Mouse (Mus musculus) intestine, postnatal 0 days (tissue): ENCODE data around the gene Gas2l2. TPM values are rescaled to one million over a fixed set of nuclear protein-coding genes. Genes with fewer than 3 reads are reported as not detected.

ENCODE experiments used
- ATAC-seq: fragments of 200-750 bp; cut with Nextera tagmentation; 2 replicates; pipeline ENCODE4 v1.8.0; 2017; ENCODE audit warnings: mild to moderate bottlenecking, moderate TSS enrichment, moderate library complexity
- H3K27ac ChIP-seq: fragments of 300-500 bp; sonication (generic); 2 replicates; pipeline ENCODE4 v1.5.1; 2014; ENCODE audit warnings: mild to moderate bottlenecking, low read depth, low read length, moderate library complexity
- H3K27me3 ChIP-seq: fragments of 300-500 bp; sonication (generic); replicated peaks from 2 replicates; pipeline ENCODE4 v1.6.1; 2014; ENCODE audit warnings: low read length, mixed read lengths; ENCODE audit not compliant: control insufficient read depth, insufficient read depth
- H3K36me3 ChIP-seq: fragments of 300-500 bp; sonication (generic); 2 replicates; pipeline ENCODE4 v1.6.1; 2014; ENCODE audit warnings: mild to moderate bottlenecking, moderate library complexity; ENCODE audit not compliant: control insufficient read depth, insufficient read depth
- H3K4me1 ChIP-seq: fragments of 300-500 bp; sonication (generic); replicated peaks from 2 replicates; pipeline ENCODE4 v1.6.1; 2014; ENCODE audit warnings: antibody characterized with exemption, low read length, mixed read lengths; ENCODE audit not compliant: control insufficient read depth, insufficient read depth
- H3K4me2 ChIP-seq: fragments of 300-500 bp; sonication (generic); replicated peaks from 2 replicates; pipeline ENCODE4 v1.6.1; 2014; ENCODE audit warnings: low read depth, mild to moderate bottlenecking, moderate library complexity
- H3K4me3 ChIP-seq: fragments of 300-500 bp; sonication (generic); 2 replicates; pipeline ENCODE4 v1.5.1; 2014; ENCODE audit warnings: low read depth, low read length
- H3K9ac ChIP-seq: fragments of 300-500 bp; sonication (generic); 2 replicates; pipeline ENCODE4 v1.6.1; 2014; ENCODE audit warnings: mild to moderate bottlenecking, low read depth, low read length
- H3K9me3 ChIP-seq: fragments of 300-500 bp; sonication (generic); 2 replicates; pipeline ENCODE4 v1.6.1; 2016; ENCODE audit warnings: mixed run types; ENCODE audit not compliant: control insufficient read depth
- CTCF ChIP-seq: sonication (generic); IDR thresholded peaks from 2 replicates; pipeline ENCODE4 v1.5.1; 2016; ENCODE audit warnings: low read depth, mild to moderate bottlenecking, control low read depth, antibody characterized with exemption, moderate library complexity
- WGBS: fragments of 180-500 bp; shearing (Covaris S2); extraction: QIAGEN DNeasy Blood & Tissue Kit; methylation state at CpG from one replicate; pipeline ENCODE4 v1.1.7; 2014; 5-methylcytosine and 5-hydroxymethylcytosine counted together
- polyA plus RNA-seq: library from polyadenylated mRNA; unstranded; fragments of >200 nt; fragmentation: Nextera tagmentation; extraction: Ambion mirVana; gene quantifications from 2 replicates; pipeline ENCODE4 v1.2.1, GENCODE M21; 2015

Gene Gas2l2
- polyA plus RNA-seq, 1 experiment from 2014 or later = 0.65 TPM

DNA sequence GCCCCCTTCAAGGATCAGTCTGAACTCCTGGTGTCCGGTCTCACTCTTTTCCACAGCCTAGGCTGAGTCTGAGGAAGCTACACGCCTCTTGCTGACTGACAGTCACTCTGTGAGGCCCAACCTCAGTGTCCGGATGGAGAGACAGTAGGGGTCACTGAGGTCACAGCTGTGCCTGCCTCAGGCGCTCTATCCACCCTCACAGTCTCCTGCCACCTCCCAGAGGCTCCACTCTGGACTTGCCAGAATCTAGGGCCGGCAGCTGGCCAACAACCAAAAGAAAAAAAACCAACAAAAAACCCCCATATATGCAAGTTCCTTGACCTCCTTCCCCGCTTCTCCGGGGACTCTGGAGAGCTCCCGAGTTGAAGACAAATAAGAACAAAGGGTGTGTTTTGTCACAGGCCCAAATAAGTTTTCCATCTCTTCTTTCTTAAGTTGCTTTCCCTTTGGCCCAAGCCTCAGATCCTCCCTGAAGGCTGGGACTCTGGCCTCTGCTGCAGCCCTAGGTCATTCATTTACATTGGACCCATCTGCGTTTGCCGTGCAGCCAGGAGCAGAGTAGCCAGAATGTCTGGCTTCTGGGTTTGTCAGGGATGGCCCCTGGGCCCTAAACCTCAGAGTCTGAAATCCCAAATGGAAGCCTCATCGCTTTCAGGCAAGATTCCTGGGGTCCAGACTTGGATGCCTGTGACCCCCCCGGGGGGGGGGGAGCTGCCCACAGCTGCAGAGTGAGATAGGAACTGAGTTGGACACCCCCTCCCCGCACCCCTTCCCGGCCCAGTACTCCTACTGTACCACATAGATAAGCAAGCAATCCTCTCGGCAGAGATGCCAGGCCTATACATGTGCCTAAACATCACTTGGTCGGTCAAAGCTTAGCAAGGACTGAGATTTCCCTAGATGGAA, 19.0 kb upstream of the Gas2l2 start:
- no peak overlapping the region for H3K4me3 ChIP-seq
- no peaks in the 10 kb centered on the region for H3K9me3 ChIP-seq
- H3K9ac ChIP-seq = no peak overlapping the region
- WGBS = 50% methylated on average over 16 of the region's 16 CpGs
- no peak overlapping the region for H3K4me2 ChIP-seq
- H3K27ac ChIP-seq = no peak overlapping the region
- no peak for ATAC-seq
- no peaks in the 10 kb centered on the region for H3K4me1 ChIP-seq
- TF ChIP-seq CTCF = no peak
- no peaks in the 10 kb centered on the region for H3K36me3 ChIP-seq
- H3K27me3 ChIP-seq = peaks cover 10% of the 10 kb centered on the region

DNA sequence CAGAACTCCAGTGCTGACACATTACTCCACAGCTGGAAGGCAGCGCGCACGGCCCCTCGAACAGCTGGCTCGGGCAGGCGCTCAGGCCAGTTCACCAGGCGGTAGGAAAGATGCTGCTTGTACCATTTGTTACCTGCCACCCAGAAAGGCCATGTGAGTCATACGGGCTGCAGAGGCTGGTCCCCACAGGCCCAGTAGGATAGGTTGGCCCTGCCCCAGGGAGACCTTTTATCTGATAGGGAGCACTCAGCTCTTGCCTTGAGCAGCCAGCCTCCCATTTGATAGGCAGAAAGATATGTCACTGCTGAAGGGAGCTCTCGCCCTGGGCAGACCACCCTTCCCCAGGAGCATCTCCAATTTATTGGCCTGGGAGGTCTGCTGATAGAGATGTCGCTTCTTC, 18.4 kb upstream of the Gas2l2 start:
- H3K9ac ChIP-seq = no peak overlapping the region
- H3K4me1 ChIP-seq = no peaks in the 10 kb centered on the region
- no peak for TF ChIP-seq CTCF
- peaks cover 11% of the 10 kb centered on the region for H3K27me3 ChIP-seq
- no peaks in the 10 kb centered on the region for H3K9me3 ChIP-seq
- WGBS = 84% methylated on average over 10 of the region's 10 CpGs
- no peak for ATAC-seq
- no peak overlapping the region for H3K27ac ChIP-seq
- H3K36me3 ChIP-seq = no peaks in the 10 kb centered on the region
- H3K4me2 ChIP-seq = no peak overlapping the region
- H3K4me3 ChIP-seq = no peak overlapping the region

DNA sequence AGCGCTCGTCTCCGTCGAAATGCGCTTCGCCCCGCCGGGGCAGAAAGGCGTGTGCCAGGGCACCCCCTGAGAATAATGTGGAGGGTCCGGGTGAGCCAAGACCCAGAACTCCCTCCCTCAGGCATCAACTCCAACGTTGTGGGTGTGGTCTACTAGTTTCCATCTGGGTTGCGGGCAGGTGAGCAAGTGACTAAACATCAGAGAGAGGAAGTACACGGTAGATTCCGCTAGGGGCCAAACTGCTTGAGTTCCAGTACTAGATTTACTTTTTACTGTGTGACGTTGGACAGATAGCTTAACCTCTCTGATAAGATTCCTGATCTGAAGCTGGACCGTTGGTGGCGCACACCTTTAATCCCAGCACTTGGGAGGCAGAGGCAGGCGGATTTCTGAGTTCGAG, 15.7 kb upstream of the Gas2l2 start:
- Histone ChIP-seq H3K27me3 (peaks cover 19% of the 10 kb centered on the region), H3K4me1 (no peaks in the 10 kb centered on the region), H3K9me3 (no peaks in the 10 kb centered on the region), H3K36me3 (no peaks in the 10 kb centered on the region), H3K4me2 (peak overlapping the region; percentile 60), H3K27ac (no peak overlapping the region), H3K9ac (no peak overlapping the region), H3K4me3 (peak overlapping the region; percentile 21)
- ATAC-seq = no peak
- 24% methylated on average over 19 of the region's 19 CpGs for WGBS
- TF ChIP-seq CTCF = peak; percentile 40

DNA sequence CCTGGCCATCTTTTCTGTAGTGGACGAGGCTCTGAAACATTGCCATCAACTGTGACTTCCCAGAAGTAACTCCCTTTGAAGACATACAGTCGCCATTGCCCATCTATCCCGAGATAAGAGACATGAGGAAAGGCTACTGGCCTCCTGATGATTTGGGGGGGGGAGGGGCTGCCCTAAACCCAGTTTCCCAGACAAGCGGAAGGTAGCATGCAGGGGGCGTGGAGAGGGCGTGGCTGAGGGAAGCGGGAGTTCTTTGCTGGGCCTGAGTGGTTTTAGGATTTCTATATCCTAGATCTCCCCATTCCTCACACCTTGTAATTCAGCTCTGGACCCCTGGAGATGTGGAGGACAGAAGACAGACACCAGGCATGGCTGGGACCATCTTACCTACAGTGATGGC, 14.6 kb upstream of the Gas2l2 start:
- 15% methylated on average over 7 of the region's 7 CpGs for WGBS
- no peak overlapping the region for H3K4me3 ChIP-seq
- H3K9me3 ChIP-seq = no peaks in the 10 kb centered on the region
- TF ChIP-seq CTCF = no peak
- H3K4me1 ChIP-seq = no peaks in the 10 kb centered on the region
- H3K27ac ChIP-seq = no peak overlapping the region
- no peaks in the 10 kb centered on the region for H3K36me3 ChIP-seq
- ATAC-seq = no peak
- no peak overlapping the region for H3K9ac ChIP-seq
- peaks cover 19% of the 10 kb centered on the region for H3K27me3 ChIP-seq
- H3K4me2 ChIP-seq = no peak overlapping the region

DNA sequence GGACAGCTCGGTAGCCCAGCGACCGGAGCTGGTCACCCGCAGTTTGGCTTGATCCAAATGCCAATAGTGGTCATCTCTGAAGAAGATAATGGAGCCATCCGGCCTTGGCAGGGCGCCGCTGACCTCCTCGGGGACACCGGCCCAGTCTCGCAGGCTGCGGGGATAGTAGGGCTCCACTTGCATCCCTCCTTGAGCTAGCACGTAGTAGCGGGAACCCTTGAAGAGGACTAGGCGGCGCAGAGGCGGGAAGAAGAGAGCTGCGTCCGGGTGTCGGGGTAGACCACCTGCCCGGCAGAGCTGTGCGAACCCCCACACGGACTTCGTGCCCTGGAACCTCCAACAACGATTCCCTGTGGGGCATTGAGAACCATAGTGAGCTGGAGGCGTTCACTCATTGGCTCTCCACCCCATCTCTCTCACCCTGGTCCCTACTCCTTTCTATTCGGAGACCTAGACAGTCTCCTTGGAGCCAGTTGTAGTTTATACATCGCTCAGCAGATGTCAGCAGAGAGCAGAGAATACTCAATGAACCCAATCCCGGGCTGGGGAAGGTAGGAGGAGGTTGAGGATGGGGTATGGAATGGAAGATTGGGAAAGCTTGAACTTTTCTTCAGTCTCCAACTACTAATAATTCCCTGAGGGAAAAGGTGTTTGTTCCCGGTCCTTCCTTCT, 13.5 kb upstream of the Gas2l2 start:
- no peak for ATAC-seq
- no peak overlapping the region for H3K27ac ChIP-seq
- peak overlapping the region; percentile 15; the same call in 1 of the 2 replicates for H3K4me3 ChIP-seq
- WGBS = 16% methylated on average over 28 of the region's 29 CpGs
- no peak overlapping the region for H3K9ac ChIP-seq
- H3K36me3 ChIP-seq = no peaks in the 10 kb centered on the region
- peak; percentile 87 for TF ChIP-seq CTCF
- H3K9me3 ChIP-seq = no peaks in the 10 kb centered on the region
- H3K4me2 ChIP-seq = peak overlapping the region; percentile 52
- H3K27me3 ChIP-seq = peaks cover 19% of the 10 kb centered on the region
- H3K4me1 ChIP-seq = no peaks in the 10 kb centered on the region

DNA sequence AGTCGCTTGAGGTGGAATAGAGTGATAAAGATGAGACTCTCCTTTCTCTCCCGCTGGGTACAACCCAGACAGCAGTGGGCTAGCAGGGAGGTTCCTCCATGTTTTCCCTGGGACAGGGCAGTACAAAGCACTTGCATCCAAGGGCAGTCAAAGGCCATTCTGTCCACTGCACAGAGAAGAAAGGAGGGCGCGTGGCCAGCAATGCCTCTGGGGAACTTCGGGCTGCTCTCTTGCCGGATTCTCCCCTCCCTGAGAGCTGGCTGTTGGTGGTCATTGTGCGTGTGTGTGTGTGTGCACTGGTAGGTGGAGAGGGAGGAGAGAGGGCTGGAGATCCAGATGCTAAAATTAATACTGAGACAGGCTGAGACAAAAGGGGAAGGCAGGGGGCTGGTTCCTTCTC, 12.0 kb upstream of the Gas2l2 start:
- Histone ChIP-seq H3K9ac (no peak overlapping the region), H3K4me3 (0 out of 2 replicates have a peak overlapping the region, but pooled peaks have one; percentile 66), H3K36me3 (no peaks in the 10 kb centered on the region), H3K4me2 (peak overlapping the region; percentile 89), H3K27ac (no peak overlapping the region), H3K4me1 (no peaks in the 10 kb centered on the region), H3K9me3 (no peaks in the 10 kb centered on the region), H3K27me3 (peaks cover 19% of the 10 kb centered on the region)
- ATAC-seq = no peak
- no peak for TF ChIP-seq CTCF
- 42% methylated on average over 7 of the region's 7 CpGs for WGBS
